Mouse (Mus musculus) testis, adult 2 months (tissue): ENCODE measurements around the gene Ankrd7.

ENCODE experiments used
- CTCF ChIP-seq: fragments of 200-500 bp; IDR thresholded peaks from 2 replicates; pipeline ENCODE4 v1.5.1; 2012; ENCODE audit warnings: low read depth, mild to moderate bottlenecking, inconsistent platforms, low read length, moderate library complexity; ENCODE audit not compliant: control insufficient read depth, insufficient read depth, insufficient replicate concordance
- POLR2A ChIP-seq: fragments of 200-500 bp; IDR thresholded peaks from 2 replicates; pipeline ENCODE4 v1.6.1; 2012; ENCODE audit warnings: low read depth, mild to moderate bottlenecking, inconsistent platforms, low read length, moderate library complexity; ENCODE audit not compliant: control insufficient read depth

- no peak for TF ChIP-seq POLR2A
- no peak for TF ChIP-seq CTCF
These were observed 41.1 kb downstream of the Ankrd7 start for GRCm38 (mm10) chr6:18907173-18907572.
